Mouse (Mus musculus) ES-E14 (cell line): ENCODE results near the gene Creb3l1. TPM values are rescaled to one million over a fixed set of nuclear protein-coding genes. Genes with fewer than 3 reads are reported as not detected.
A peak's percentile ranks its signal among the peaks of the same experiment; 100 is the strongest.

Source experiments
- DNase-seq: peaks from one replicate; pipeline ENCODE4 v3.0.0-alpha.2; 2013; ENCODE audit warnings: low read depth, low spot score
- H3K27ac ChIP-seq: 2 replicates; pipeline ENCODE4 v1.5.1; 2012; ENCODE audit warnings: low read depth, mild to moderate bottlenecking, low read length, moderate library complexity, mixed read lengths; ENCODE audit not compliant: poor library complexity, insufficient read depth, severe bottlenecking
- H3K36me3 ChIP-seq: 2 replicates; pipeline ENCODE4 v1.6.1; 2012; ENCODE audit warnings: mild to moderate bottlenecking, low read length, moderate library complexity, mixed read lengths; ENCODE audit not compliant: control insufficient read depth, poor library complexity, insufficient read depth, severe bottlenecking
- H3K4me1 ChIP-seq, 2 experiments: fragments of 150-350 bp in 1 of 2; sonication (generic) in 1 of 2; 2 replicates each; pipeline ENCODE4 v1.6.1; 2012; ENCODE audit warnings: low read length in 2 of 2, mild to moderate bottlenecking in 1 of 2, mixed read lengths in 1 of 2; ENCODE audit not compliant: control insufficient read depth in 2 of 2, insufficient read depth in 2 of 2, poor library complexity in 1 of 2
- H3K4me3 ChIP-seq, 2 experiments: fragments of 150-350 bp in 1 of 2; sonication (generic) in 1 of 2; 2 replicates each; pipeline ENCODE4 v1.5.1; 2012; ENCODE audit warnings: low read length in 2 of 2, low read depth in 1 of 2, mild to moderate bottlenecking in 1 of 2, mixed read lengths in 1 of 2; ENCODE audit not compliant: insufficient read depth in 1 of 2, poor library complexity in 1 of 2, severe bottlenecking in 1 of 2
- H3K9ac ChIP-seq: 2 replicates; pipeline ENCODE4 v1.6.1; 2012; ENCODE audit warnings: low read depth, mild to moderate bottlenecking, low read length, mixed read lengths; ENCODE audit not compliant: poor library complexity, insufficient read depth, severe bottlenecking
- H3K9me3 ChIP-seq: fragments of 150-350 bp; sonication (generic); 2 replicates; pipeline ENCODE4 v1.6.1; 2012; ENCODE audit warnings: low read depth, mild to moderate bottlenecking, low read length; ENCODE audit not compliant: control insufficient read depth, insufficient read depth
- CHD2 ChIP-seq: IDR thresholded peaks from 2 replicates; pipeline ENCODE4 v1.6.1; 2014; ENCODE audit warnings: mild to moderate bottlenecking, low read depth, low read length, inconsistent platforms
- HCFC1 ChIP-seq: IDR thresholded peaks from 2 replicates; pipeline ENCODE4 v1.6.1; 2012; ENCODE audit warnings: low read length, inconsistent platforms, borderline replicate concordance; ENCODE audit not compliant: insufficient read depth
- MAFK ChIP-seq: IDR thresholded peaks from 2 replicates; pipeline ENCODE4 v1.6.1; 2014; ENCODE audit warnings: mild to moderate bottlenecking, low read depth, low read length, inconsistent platforms; ENCODE audit not compliant: insufficient read depth
- ZC3H11A ChIP-seq: IDR thresholded peaks from 2 replicates; pipeline ENCODE4 v1.6.1; 2012; ENCODE audit warnings: low read depth, mild to moderate bottlenecking, inconsistent platforms, low read length, borderline replicate concordance
- ZNF384 ChIP-seq: IDR thresholded peaks from 2 replicates; pipeline ENCODE4 v1.6.1; 2012; ENCODE audit warnings: low read depth, low read length, inconsistent platforms
- in situ Hi-C, 2 experiments: fragments of 600-800 bp; cut with MboI; formaldehyde crosslinking; loops; one replicate each; pipeline ENCODE4 v1.15.1; 2025; ENCODE audit warnings: low sequenced_read_pairs in 2 of 2, inconsistent platforms in 1 of 2; ENCODE audit not compliant: unreplicated experiment in 2 of 2
- total RNA-seq: library from RNA; depleted of rRNA; stranded (reverse); fragments of 300-350 nt; gene quantifications from 2 replicates; pipeline ENCODE4 v1.2.3, GENCODE M21; 2012

Creb3l1 gene
- total RNA-seq, 1 experiment = 5.4 TPM

- DNase-seq = peak; percentile 85
- H3K9me3 ChIP-seq = no peaks in the 10 kb centered on the region
- in situ Hi-C loops = loop anchor here in 1 of 2 experiments (25.0 kb wide), 1 partner anchor 350 kb away; no protein-coding TSS in a partner anchor
- no peak overlapping the region; the same call in 1 of the 2 replicates for H3K9ac ChIP-seq
- no peak overlapping the region for H3K27ac ChIP-seq
- TF ChIP-seq HCFC1 (no peak), ZC3H11A (peak; percentile 80)
- no peak overlapping the region for H3K4me3 ChIP-seq
- peaks cover 2 to 13% of the 10 kb centered on the region in 2 experiments; a peak in 3 of 4 replicates for H3K4me1 ChIP-seq
- H3K36me3 ChIP-seq = peaks cover 7% of the 10 kb centered on the region; the same call in 1 of the 2 replicates
These were observed 36.8 kb downstream of the Creb3l1 start for GRCm38 (mm10) chr2:91987542-91987941.

DNA sequence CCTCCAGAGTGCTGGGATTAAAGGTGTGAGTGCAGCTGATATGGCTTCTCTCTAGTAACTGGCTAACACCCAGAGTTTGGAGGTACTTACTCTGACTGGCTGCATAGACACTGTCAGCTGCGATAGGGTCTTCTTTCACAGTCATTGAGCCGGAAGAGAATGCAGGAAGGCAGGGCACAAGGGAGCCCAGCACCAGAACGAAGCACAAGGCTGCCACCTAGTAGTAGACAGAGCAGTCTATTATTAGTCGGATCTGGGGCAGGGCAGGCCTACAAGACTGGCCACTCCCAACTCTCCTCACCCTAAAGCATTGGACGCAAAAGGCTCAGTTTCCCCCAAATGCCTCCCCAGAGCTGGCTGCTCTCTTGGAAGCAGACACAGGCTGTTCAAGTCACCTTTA lies 38.2 kb downstream of the Creb3l1 start:
- Histone ChIP-seq H3K27ac (no peak overlapping the region), H3K36me3 (peaks cover 8% of the 10 kb centered on the region; the same call in 1 of the 2 replicates), H3K4me1 (peaks cover 3 to 15% of the 10 kb centered on the region in 2 experiments; a peak in 3 of 4 replicates), H3K4me3 (no peak overlapping the region), H3K9ac (no peak overlapping the region), H3K9me3 (no peaks in the 10 kb centered on the region)
- DNase-seq = no peak
- TF ChIP-seq CHD2 = no peak
- TF ChIP-seq HCFC1 = no peak
- no peak for TF ChIP-seq MAFK
- TF ChIP-seq ZC3H11A = no peak
- TF ChIP-seq ZNF384 = no peak
- in situ Hi-C loops = loop anchor here in 1 of 2 experiments (25.0 kb wide), 1 partner anchor 351 kb away; no protein-coding TSS in a partner anchor

DNA sequence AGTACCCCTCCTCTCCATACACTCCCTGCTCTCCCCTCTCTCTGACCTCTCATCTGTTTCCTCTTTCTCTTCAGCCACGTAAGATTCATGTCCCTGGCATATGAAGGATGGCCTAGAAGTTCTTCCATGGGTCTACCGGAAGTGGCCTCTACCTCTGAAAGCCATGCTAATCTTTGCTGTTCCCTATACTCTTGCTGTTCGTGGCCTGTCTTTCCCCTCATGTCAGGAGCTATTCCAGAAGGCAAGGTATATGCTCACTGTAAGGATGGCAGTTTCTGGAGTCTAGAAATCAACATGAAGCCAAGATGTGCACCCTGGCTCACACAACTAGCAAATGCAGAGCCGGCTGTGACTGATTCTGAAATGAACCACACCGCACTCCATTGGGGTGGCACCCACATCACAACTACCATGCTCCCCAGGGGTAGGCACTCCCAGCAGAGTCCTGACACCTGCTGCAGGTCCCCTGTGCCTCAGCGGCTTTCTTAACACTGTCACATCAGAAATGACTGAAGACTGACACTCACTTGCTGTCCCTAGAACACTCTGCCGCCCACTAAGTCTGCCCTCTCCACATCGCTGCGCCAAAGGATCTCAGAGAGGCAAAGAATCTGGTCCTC lies 39.3 kb downstream of the Creb3l1 start:
- no peak for DNase-seq
- peaks cover 8% of the 10 kb centered on the region; the same call in 1 of the 2 replicates for H3K36me3 ChIP-seq
- H3K27ac ChIP-seq = no peak overlapping the region
- no peaks in the 10 kb centered on the region for H3K9me3 ChIP-seq
- in situ Hi-C loops = loop anchor here in 1 of 2 experiments (25.0 kb wide), 1 partner anchor 352 kb away; no protein-coding TSS in a partner anchor
- H3K4me1 ChIP-seq = peaks cover 4 to 17% of the 10 kb centered on the region in 2 experiments; a peak in 3 of 4 replicates
- no peak for TF ChIP-seq HCFC1
- no peak for TF ChIP-seq ZNF384
- TF ChIP-seq ZC3H11A = no peak
- no peak for TF ChIP-seq MAFK
- TF ChIP-seq CHD2 = no peak
- no peak overlapping the region for H3K4me3 ChIP-seq
- H3K9ac ChIP-seq = no peak overlapping the region; the same call in 1 of the 2 replicates

DNA sequence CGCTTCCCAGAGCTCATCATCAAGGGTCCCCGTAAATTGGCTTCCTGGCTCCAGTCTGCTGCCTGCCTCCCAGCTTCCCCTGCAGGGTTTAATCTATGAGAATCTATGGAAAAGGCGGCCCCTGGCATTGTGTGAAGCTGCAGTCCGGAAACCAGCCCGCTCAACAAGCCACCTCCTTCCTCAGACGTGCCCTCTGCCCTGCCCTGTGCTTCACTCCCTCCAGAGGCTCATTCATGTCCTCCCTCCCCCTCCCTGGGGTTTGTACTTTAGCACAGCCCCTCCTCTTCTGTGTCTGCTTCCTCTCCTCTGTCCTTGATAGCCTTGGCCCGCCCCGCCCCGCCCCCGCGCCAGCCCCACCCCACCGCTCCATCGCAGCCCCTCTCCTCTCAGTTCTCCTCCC lies 39.9 kb downstream of the Creb3l1 start:
- no peak for TF ChIP-seq ZC3H11A
- no peak for TF ChIP-seq MAFK
- no peak for TF ChIP-seq HCFC1
- TF ChIP-seq ZNF384 = no peak
- no peak for TF ChIP-seq CHD2
- H3K36me3 ChIP-seq = peaks cover 8% of the 10 kb centered on the region; the same call in 1 of the 2 replicates
- H3K9ac ChIP-seq = no peak overlapping the region
- H3K9me3 ChIP-seq = no peaks in the 10 kb centered on the region
- in situ Hi-C loops = loop anchor here in 1 of 2 experiments (25.0 kb wide), 1 partner anchor 353 kb away; no protein-coding TSS in a partner anchor
- peaks cover 4 to 20% of the 10 kb centered on the region in 2 experiments; a peak in 3 of 4 replicates for H3K4me1 ChIP-seq
- peak overlapping the region; percentile 12 to 27; a peak in 3 of 4 replicates for H3K4me3 ChIP-seq
- H3K27ac ChIP-seq = no peak overlapping the region
- DNase-seq = peak; percentile 75
